In genomic region chr4:125490661-125491504, GRCm38 (mm10) we compare ENCODE assay signal across 8 mouse cellular contexts. TPM values are rescaled to one million over a fixed set of nuclear protein-coding genes. Genes with fewer than 3 reads are reported as not detected.
DNase-seq lines count a peak whose midpoint lies in the region; ATAC-seq lines count a peak whose summit lies in the region.

Grik3 (plus strand) TSS chr4:125490700.

- H3K4me2 ChIP-seq in liver, embryonic 12.5 days: peak within 1 kb of the TSS; percentile 18

- no peaks in the 10 kb centered on the region for H3K4me1 ChIP-seq in liver, embryonic 12.5 days

- no peak within 1 kb of the TSS for H3K27ac ChIP-seq in liver, embryonic 12.5 days

- no peaks in the 10 kb centered on the region for H3K36me3 ChIP-seq in liver, embryonic 12.5 days

- DNase-seq in adrenal gland, adult 2 months: peak; percentile 5
- DNase-seq in adrenal gland, adult 18-20 months (ENCODE audit: low spot score in 2 of 2): no peak
- DNase-seq in liver: no peak
- DNase-seq in left cerebral cortex, adult 8-10 months (ENCODE audit: low spot score in 2 of 2): no peak
- DNase-seq in retina, embryonic 14.5 days (ENCODE audit: low spot score): peak; percentile 46
- no peak for DNase-seq in lung, postnatal 4 days

- WGBS in liver, embryonic 12.5 days (ENCODE audit: insufficient replicate concordance): 4% methylated on average over 59 of the region's 77 CpGs

- H3K4me3 ChIP-seq in liver, embryonic 12.5 days: peak within 1 kb of the TSS; percentile 12

- ATAC-seq in liver, embryonic 12.5 days: no peak
- ATAC-seq in monocyte, adult 5-6 weeks (replicated peaks; ENCODE audit: insufficient number of reproducible peaks, low FRiP score, low TSS enrichment, poor library complexity, severe bottlenecking): no peak

- no peak within 1 kb of the TSS for H3K9ac ChIP-seq in liver, embryonic 12.5 days

- H3K9me3 ChIP-seq in liver, embryonic 12.5 days (replicated peaks): no peaks in the 10 kb centered on the region

- peaks cover 100% of the 10 kb centered on the region for H3K27me3 ChIP-seq in liver, embryonic 12.5 days (replicated peaks)

RNA-seq across cellular contexts. Expression of gene Grik3, which starts in this region (rescaled TPM):
- under 1 TPM; 0.35 to 0.37 TPM for total RNA-seq in adrenal gland, adult 2 months (2021)
- polyA plus RNA-seq in adrenal gland, adult 2 months (2012; rRNA removed): 0.26 and 0.30 TPM in 2 replicates
- total RNA-seq in adrenal gland, adult 18-20 months (2021): under 1 TPM; 0.46 to 0.48 TPM
- 0.01 TPM in 1 of 2 replicates, not detected in the other for polyA plus RNA-seq in liver, embryonic 12.5 days (2016; fragmentation: Nextera tagmentation; extraction: Ambion mirVana)
- total RNA-seq in left cerebral cortex, adult 8-10 months (2022): 10 to 100 TPM; 48.8 to 58.3 (median 53.5) TPM
- not detected in 3 replicates for total RNA-seq in monocyte, adult 5-6 weeks (2017)

Comparison
In these comparisons a context has a peak if more than half of its experiments do, and no peak if none do; other contexts are left out.
1. RNA of gene Grik3 (total RNA-seq): 48.8 to 58.3 TPM in left cerebral cortex, adult 8-10 months; 0.46 to 0.48 TPM in adrenal gland, adult 18-20 months, 0.35 to 0.37 TPM in adrenal gland, adult 2 months and not detected in monocyte, adult 5-6 weeks; every median in the first group is over 10 times any median in the second.
2. Peak in DNase-seq in adrenal gland, adult 2 months; RNA of the gene not detected or under 1 TPM.